Mouse (Mus musculus): Measurements from ENCODE around the gene Fgf22. TPM values are rescaled to one million over a fixed set of nuclear protein-coding genes. Genes with fewer than 3 reads are reported as not detected.

Fgf22 gene
- total RNA-seq, 2 experiments from 2014 or later = 1.4 to 2.1 TPM

DNA sequence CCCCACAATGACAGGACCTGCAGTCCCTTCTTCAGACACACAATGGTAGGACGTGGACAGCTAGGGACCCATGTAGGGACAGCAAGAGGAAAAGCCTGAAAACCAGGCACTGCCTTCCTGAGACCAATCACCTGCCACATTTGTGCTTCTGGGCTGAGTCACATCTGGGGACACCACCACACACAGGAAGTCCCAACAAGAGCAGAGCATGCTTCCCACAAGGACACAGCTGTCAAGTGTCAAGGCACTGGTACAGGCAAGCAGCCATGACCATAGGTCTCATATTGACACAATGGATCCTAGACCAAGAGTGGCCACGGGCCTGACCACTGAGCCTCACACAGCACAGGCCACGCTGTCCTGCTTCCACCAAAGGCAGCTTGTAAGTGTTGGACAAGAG, 8.0 kb downstream of the Fgf22 start:
- no peak for DNase-seq (ENCODE audit: low spot score in 2 of 2)
- intact Hi-C loops (cut with DNase I) = no loop called here

GRCm38 (mm10) chr10:79764234-79764633, 9.4 kb downstream of the Fgf22 start:
- DNase-seq (ENCODE audit: low spot score in 2 of 2) = no peak

DNA sequence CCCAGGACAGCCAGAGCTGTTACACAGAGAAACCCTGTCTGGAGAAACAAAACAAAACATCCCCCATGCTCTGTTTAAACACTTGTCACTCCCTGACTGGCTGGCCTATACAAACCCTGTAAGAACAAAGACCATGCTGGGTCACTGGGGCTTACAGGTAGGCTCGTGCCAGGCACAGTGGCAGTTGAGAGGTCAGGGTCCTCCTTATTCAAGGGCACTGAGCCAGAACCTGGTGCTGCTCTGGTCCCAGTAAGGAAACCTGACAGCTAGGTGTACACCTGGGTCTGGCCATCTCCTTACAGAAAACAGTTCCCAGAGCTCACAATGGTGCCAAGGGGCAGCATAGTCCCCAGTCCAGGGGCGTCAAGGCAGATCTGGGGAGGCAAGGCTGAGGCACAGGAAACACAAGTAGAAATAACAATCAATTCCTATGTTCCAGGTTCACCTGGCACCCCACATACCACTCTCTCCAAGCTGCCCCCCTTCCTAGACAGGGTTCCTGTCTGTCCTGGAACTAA, 10.4 kb downstream of the Fgf22 start:
- no peak for DNase-seq (ENCODE audit: low spot score in 2 of 2)
- intact Hi-C loops (cut with DNase I) = no loop called here

More at GRCm38 (mm10) chr10:79764234-79764633, 9.4 kb downstream of the Fgf22 start:
- intact Hi-C loops (cut with DNase I) = no loop called here

- intact Hi-C loops (cut with DNase I) = no loop called here
- DNase-seq (ENCODE audit: low spot score in 2 of 2) = no peak
Observed at GRCm38 (mm10) chr10:79766001-79766507, 11.2 kb downstream of the Fgf22 start.

- peak; percentile 99 for DNase-seq (ENCODE audit: low spot score in 2 of 2)
- intact Hi-C loops (cut with DNase I) = no loop called here
Observed at GRCm38 (mm10) chr10:79766508-79767325, 11.8 kb downstream of the Fgf22 start, which contains the start of gene Rnf126. Rnf126 (minus strand) TSS chr10:79766952.

DNA sequence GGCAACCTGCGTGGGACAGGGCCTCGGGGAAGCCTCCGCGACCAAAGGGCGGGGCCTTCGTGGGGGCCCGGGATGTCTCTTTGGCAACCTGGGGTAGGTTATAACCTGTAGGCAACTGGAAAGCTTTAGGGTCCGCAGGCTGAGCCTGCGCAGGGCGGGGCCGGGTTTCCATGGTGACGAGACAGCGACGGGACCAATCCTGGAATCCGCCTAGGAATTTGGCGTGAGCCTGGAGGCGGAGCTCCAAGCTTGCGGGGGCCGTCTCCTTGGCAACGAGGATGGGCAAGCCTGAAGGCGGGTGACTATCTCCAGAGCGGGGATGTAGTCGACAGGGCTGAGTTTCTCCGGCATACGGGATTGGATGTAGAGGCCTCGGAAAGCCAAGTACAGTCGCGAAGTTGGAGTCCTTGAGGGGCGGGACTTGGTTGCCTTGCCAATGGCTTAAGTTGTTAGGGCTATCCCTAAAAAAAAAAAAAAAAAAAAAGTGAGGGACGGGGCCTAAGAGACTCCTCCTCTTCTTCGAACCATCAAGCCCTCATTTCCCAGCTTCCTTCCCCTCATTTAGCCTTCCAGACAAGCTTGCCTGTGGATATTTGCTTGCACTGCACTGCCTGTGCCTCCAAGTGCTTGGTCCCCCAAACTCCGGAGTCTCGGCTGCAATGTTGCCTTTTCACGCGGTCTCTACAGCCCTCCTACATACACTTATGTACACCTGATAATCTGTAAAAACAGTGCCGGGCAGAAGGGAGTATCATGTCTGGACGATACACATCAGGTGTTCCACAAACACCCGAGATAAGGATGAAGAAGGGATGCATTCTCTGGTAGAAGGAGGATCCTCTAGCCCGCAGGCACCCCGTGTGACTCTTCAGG, 12.7 kb downstream of the Fgf22 start:
- intact Hi-C loops (cut with DNase I) = no loop called here
- peak; percentile 96 to 98 for DNase-seq (ENCODE audit: low spot score in 2 of 2)

DNA sequence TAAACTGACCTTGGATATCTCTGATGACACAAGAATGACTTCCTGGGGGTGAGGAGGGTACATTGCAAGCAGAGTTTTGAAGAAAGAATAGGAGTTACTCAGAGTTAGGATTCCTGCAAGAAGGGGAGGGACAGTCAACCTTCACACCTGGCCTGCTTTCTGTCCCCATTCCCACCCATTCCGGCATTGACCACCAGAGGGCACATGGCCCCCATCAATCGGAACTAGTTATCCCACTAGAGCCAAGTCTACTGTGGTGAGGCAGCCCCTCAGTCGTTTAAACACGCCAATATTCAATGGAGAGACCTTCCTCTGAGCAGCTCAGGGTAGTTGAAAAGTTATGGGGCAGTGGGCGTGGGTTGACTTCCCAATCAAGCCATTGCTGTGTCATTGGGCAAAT, 13.5 kb downstream of the Fgf22 start:
- intact Hi-C loops (cut with DNase I) = no loop called here
- DNase-seq (ENCODE audit: low spot score in 2 of 2) = peak; percentile 74 to 79

DNA sequence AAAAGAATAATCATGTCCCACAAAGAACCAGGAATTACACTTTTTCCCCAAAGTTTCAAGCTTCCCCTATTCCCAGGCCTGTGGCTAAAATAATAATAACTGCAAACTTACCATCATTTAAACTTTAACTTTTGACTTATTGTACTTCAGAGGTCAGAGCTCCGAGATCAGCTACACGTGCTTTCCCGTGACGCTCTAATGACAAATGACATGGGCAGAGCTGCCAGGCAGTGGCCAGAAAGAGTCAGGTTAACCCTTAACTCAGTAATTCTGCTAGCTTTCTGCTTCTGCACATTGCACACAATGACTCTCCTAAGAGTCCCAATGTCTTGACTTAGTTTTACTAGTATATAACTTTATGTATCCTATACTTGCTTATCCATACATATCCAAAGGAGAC, 14.5 kb downstream of the Fgf22 start:
- intact Hi-C loops (cut with DNase I) = no loop called here
- no peak for DNase-seq (ENCODE audit: low spot score in 2 of 2)

DNA sequence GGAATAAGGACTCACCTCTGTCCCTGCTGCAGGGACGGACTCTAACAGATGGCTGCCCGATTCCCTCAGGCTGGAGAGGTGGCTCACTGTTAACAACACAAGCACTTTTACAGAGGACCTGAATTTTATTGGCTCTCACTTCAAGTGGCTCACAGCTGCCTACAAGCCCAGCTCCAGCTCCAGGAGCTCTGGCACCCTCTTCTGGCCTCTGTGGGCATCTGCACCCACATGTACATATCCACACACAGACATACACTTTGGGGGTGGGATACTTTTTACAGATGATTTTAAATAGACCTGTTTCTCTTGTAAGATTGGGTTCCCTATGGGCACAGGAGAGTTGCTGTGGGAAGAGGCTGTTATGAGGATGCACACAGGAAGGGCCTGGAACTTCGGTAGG, 17.4 kb downstream of the Fgf22 start:
- intact Hi-C loops (cut with DNase I) = no loop called here
- no peak for DNase-seq (ENCODE audit: low spot score in 2 of 2)

GRCm38 (mm10) chr10:79773208-79773607, 18.3 kb downstream of the Fgf22 start:
- intact Hi-C loops (cut with DNase I) = no loop called here
- no peak for DNase-seq (ENCODE audit: low spot score in 2 of 2)

DNA sequence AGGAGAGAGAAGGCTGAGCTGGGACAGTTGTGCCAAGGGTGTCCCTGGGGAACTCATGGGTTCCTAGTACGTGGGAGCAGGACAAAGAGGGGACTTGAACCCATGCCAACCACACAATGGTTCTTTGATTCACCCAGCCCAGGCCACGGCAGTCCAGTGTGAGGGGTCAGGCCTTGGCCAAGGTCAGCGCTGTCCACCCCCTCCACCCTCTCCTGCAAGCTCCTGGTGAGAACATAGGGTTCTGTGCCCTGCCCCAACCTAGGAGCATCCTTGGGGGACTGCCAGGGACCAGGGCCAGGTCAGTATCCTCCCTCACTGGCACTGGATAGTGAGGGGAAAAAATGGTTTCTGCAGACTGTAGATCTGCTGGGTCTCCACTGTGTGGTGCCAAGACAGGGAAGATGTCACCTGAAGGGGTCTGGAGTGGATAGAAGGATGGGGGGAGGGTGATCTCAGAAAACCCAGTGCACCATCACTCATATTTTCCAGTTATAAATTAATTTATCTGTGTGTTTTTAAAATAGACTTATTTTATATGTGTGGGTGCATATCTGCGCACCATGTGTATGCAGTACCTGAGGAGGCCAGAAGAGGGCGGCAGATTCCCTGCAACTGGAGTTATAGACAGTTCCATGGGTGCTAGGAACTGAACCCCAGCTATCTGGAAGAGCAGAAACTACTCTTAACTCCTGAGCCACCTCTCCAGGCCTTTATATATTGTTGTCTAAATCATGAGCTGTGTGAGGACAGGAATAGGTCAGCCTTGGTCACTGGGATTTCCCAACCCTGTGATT, 19.8 kb downstream of the Fgf22 start:
- intact Hi-C loops (cut with DNase I) = loop anchor here (5.0 kb wide), 1 partner anchor 38 kb away; no protein-coding TSS in a partner anchor
- no peak for DNase-seq (ENCODE audit: low spot score in 2 of 2)

GRCm38 (mm10) chr10:79777103-79777531, 22.2 kb downstream of the Fgf22 start, which contains the start of gene Fstl3:
Fstl3 (plus strand) TSS chr10:79777272.
- intact Hi-C loops (cut with DNase I) = loop anchor here (5.0 kb wide), 1 partner anchor 35 kb away; no protein-coding TSS in a partner anchor
- DNase-seq (ENCODE audit: low spot score in 2 of 2) = no peak

DNA sequence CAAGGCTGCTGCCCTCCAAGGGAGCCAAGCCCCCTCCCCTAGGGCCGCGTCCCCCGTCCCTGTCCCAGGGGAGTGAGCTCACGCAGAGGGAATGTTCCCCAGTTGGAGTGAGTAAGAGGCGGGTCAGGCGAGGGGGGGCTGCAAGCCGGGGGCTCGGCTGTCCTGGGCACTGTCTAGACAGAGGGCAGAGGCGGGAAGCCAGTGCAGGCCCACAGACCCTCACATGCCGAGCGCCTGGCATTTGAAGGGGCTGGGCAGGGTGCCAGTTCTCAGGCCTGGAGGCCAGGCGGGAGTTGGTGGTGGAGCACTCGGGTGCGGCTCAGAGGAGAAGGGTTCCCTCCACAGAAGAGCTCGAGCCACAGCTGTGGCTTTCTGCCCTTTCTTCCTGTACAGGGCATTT, 23.1 kb downstream of the Fgf22 start:
- no peak for DNase-seq (ENCODE audit: low spot score in 2 of 2)
- intact Hi-C loops (cut with DNase I) = loop anchor here (5.0 kb wide), 1 partner anchor 34 kb away; no protein-coding TSS in a partner anchor

DNA sequence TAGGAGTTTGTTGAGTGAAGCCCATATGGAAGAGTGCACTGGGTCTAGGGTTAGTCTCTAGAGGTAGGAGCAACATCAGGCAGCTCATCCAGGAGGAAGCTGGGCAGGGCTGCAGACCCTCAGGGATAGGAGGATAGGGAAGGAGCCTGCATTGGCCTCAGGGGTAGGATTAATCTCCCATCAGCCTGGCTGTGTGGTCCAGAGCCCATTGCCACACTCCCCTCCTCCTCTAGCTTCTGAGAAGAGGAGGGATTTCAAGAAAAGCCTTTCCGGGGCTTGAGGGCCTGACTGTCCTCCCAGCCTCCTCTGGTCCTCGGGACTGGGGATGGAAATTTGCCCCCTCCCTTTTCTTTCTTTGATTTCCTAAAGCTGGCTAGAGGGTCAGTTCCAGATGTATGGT, 24.3 kb downstream of the Fgf22 start:
- DNase-seq (ENCODE audit: low spot score in 2 of 2) = no peak
- intact Hi-C loops (cut with DNase I) = loop anchor here (5.0 kb wide), 1 partner anchor 33 kb away; no protein-coding TSS in a partner anchor

DNA sequence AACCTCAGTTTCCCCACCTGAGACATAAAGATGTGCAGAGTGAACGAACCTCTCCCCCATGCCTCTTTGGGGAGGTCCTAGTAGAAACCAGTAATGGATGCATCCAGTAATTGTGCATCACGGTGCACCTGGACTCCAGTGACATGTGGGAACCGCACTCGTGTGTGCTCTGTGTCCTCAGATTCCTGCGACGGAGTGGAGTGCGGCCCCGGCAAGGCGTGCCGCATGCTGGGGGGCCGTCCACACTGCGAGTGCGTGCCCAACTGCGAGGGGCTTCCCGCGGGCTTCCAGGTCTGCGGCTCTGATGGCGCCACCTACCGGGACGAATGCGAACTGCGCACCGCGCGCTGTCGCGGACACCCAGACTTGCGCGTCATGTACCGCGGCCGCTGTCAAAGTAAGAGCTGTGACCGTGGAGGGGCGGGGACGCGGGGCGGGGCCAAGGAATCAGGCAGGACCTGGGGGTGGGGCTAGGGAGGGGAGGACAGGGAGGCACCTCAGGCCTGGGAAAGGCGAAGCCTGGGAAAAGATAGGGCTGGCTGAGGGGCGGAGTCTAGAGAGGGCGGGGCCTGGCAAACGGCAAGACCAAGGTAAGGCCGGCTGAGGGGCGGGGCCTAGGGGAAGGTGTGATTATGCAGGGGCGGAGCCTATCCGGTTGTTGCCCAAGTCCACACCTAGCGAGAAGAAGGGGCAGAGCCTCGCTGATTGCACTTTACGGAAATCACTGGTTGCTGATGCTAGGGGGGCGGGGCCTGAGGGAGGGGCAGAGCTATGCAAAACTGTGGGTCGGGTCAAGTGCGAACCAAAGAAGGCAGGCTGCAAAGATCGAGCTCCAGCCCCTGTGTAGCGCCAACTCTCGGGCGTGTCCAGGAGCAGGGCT, 25.1 kb downstream of the Fgf22 start:
- DNase-seq (ENCODE audit: low spot score in 2 of 2) = peak; percentile 97 to 98
- intact Hi-C loops (cut with DNase I) = loop anchor here (5.0 kb wide), 1 partner anchor 32 kb away; no protein-coding TSS in a partner anchor

GRCm38 (mm10) chr10:79780664-79781015, 25.8 kb downstream of the Fgf22 start:
- intact Hi-C loops (cut with DNase I) = no loop called here
- peak; percentile 64 to 85 for DNase-seq (ENCODE audit: low spot score in 2 of 2)

- intact Hi-C loops (cut with DNase I) = no loop called here
- no peak for DNase-seq (ENCODE audit: low spot score in 2 of 2)
Observed at GRCm38 (mm10) chr10:79781139-79781538, 26.3 kb downstream of the Fgf22 start.

- intact Hi-C loops (cut with DNase I) = no loop called here
- no peak for DNase-seq (ENCODE audit: low spot score in 2 of 2)
Observed at GRCm38 (mm10) chr10:79781956-79782355, 27.1 kb downstream of the Fgf22 start.

All from left cerebral cortex, postnatal 14 days (tissue).